Mouse (Mus musculus) c-Kit-positive CD71-positive TER-119-negative erythroid progenitor cells, embryonic 14.5 days (primary cell): ENCODE data around the gene Map1s.

ENCODE experiments used
- DNase-seq: peaks from one replicate; pipeline ENCODE4 v3.0.0-alpha.2; 2013; ENCODE audit warnings: low read depth

Map1s gene

GRCm38 (mm10) chr8:70905831-70906736, at the start of gene Map1s:
Gene Map1s, plus strand, starts transcription at chr8:70905932.
- DNase-seq = no peak

GRCm38 (mm10) chr8:70856028-70856427, 49.7 kb upstream of the Map1s start:
- no peak for DNase-seq

GRCm38 (mm10) chr8:70856541-70857197, 49.1 kb upstream of the Map1s start:
- DNase-seq = no peak

GRCm38 (mm10) chr8:70857516-70857915, 48.2 kb upstream of the Map1s start:
- DNase-seq = no peak

DNA sequence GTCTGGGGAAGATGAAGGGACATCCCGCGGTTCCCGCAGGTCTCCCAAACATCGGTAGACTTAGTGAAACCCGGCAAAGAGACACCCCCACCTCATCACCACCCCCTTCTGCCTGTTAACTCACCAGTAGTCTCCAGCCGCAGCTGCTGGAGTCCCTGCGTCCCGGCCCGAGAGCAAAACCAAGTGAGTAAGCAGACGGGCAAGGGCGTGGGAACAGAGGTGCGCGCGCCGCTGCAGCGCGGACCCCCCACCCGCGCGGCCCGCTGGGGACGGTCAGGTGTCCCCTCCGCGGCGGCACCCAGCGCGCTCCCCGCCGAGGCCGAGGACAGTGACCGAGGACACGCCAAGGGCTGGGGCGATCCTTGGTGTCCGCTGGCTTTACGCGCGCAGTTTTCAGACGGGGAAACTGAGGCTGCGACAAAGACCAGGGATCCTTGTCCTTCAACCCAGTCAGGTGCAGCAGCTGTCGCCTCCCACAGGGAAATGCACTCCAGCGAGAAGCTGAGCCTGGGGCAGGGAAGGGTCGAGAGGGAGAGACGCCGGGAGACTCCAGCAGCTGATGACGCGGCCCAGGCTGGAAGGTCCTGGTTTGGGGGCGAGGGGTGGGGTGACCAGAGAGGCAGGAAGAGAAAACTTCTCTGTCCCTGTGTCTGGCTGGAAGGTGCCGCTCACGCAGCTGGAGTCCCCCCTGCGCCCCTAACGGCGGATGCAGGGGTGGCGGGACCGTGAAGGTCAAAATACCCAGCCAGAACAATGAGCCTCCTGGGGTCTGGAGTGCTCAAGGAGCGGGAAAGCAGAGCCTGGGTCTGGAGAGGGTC, 42.7 kb upstream of the Map1s start, which contains the start of gene Kcnn1:
Gene Kcnn1, minus strand, starts transcription at position 435 of the 818 bp plus-strand sequence.
- DNase-seq = no peak

GRCm38 (mm10) chr8:70863956-70864711, 41.6 kb upstream of the Map1s start:
- DNase-seq = no peak

- DNase-seq = no peak
These were observed 41.0 kb upstream of the Map1s start for GRCm38 (mm10) chr8:70864712-70865221.

GRCm38 (mm10) chr8:70865350-70866000, 40.3 kb upstream of the Map1s start:
- peak; percentile 100 for DNase-seq

- DNase-seq = no peak
These were observed 39.7 kb upstream of the Map1s start for GRCm38 (mm10) chr8:70866001-70866520.

DNA sequence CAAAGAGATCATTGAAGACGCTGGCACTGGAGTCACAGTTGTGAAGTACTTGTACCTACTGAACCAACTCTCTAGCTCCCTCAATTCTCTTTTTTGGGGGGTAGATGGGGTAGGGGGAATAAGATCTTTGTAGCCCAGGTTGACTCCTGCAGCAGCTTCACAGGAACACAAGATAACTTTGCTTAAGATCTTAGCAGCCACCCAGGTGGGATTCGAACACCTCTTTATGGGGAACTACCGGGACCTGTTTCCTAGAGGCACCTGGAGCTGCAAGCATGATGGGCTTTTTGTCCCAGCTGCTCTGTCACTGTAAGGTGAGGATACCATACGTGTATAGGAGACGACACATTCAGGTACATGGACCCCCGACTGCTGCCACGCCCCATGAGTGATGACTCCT, 39.2 kb upstream of the Map1s start:
- no peak for DNase-seq

DNA sequence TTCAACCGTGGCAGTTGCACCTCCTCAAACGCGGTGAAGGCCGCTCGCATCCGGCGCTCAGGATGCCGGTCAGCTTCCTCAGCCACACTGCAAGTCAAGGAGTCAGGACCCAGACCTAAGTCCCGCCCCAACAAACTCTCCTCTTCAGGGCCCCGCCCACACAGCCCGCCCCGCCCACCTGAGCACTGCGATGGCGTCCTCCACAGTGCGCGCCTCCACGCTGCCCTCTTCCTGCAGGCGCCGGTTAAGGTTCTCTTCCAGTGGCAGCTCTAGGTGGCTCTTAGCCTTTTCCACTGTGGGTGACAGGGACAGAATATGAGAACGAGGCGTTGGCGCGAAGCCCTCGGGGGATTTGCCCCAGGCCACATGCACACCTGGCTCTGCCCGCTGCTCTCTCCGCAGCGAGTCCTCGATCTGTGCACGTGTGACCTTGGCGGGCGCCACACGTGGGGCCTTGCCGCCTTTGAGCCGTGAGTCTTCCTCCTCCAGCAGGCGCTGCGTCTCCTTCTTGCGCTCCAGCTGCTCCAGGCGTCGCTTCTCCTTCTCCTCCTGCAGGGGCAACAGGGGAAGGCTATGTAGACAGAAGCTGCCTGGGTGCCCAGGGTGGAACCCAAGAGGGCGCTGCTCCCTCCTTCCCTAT, 37.1 kb upstream of the Map1s start:
- DNase-seq = no peak

- DNase-seq = no peak
These were observed 36.5 kb upstream of the Map1s start for GRCm38 (mm10) chr8:70869199-70869571.

- DNase-seq = no peak
These were observed 36.1 kb upstream of the Map1s start for GRCm38 (mm10) chr8:70869601-70870041.

DNA sequence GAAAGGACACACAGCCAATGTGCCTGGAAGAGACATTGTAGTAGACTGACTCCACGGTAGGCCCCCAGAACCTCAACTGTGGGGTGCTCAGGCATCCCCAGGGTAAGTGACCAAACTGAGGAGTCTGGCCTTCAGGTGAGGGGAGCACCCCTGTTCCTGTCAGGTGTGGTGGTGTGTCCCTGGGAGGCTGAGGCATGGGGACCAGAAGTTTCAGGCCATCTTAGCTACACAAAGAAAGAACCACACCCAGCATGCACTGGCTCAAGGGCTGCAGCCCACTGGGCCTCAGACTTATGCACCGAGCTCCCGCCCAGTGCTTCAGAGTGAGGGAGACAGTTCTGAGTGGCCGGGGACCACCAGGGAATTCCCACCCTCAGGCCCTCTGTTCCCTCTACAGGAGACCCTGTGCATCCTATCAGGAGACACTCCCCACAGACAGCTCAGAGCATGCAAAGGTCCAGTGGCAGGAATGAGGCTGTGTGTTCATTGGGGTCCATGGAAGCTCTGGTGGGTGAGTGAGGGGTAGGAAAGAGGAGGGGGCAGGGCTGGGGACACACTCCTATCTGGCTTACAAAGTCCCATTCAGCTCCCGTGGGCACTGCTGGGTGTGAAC, 34.4 kb upstream of the Map1s start:
- no peak for DNase-seq

- DNase-seq = no peak
These were observed 32.9 kb upstream of the Map1s start for GRCm38 (mm10) chr8:70872643-70873363.

GRCm38 (mm10) chr8:70873364-70873985, 32.3 kb upstream of the Map1s start, which contains the start of gene Ccdc124:
Gene Ccdc124, minus strand, starts transcription at chr8:70873935.
- DNase-seq = peak; percentile 91

DNA sequence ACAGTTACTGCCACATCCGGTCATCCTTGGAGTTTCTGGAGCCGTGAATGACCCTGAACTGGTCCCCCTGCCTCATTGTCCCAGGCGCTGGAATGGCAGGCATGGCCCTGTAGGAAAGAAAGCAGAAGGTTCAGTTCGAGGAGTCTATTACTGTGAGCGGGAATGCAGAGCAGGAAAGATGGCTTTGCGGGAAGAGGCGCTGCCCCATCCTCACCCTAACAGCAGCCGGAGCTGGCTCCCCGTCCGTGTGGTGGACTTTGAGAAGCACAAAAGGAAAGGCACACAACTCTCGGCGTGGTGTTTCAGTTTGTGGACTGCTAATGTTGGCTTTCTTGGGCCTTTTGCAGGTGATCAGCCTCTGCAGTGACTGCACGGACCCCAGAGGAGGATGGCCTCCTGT, 31.3 kb upstream of the Map1s start:
- no peak for DNase-seq

DNA sequence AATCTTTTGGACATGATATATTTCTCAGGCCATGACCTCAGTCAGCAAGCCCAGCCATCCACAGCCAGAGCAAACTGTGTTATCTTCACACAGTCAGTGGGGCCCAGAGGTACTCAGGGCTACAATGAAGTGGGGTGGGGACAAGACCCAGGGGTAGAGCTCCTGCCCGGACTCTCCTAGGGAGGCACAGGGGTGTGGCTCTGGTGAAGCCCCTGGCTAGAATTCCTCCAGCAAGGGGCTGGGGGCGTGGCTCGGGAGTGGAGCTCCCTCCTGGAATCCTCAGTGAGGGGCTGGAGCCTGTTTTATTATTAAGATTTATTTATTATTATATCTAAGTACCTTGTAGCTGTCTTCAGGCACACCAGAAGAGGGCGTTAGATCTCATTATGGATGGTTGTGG, 29.4 kb upstream of the Map1s start:
- no peak for DNase-seq
